Mouse (Mus musculus) heart, embryonic 16.5 days (tissue): ENCODE data around the gene Swi5. TPM values are rescaled to one million over a fixed set of nuclear protein-coding genes. Genes with fewer than 3 reads are reported as not detected.

Experiments
- ATAC-seq: fragments of 200-750 bp; cut with Nextera tagmentation; replicated peaks from 2 replicates; pipeline ENCODE4 v1.8.0; 2017; ENCODE audit warnings: moderate number of reproducible peaks; ENCODE audit not compliant: insufficient read depth, low FRiP score; ENCODE audit errors: extremely low read depth
- H3K27ac ChIP-seq: fragments of 300-500 bp; sonication (generic); 2 replicates; pipeline ENCODE4 v1.5.1; 2014; ENCODE audit warnings: mild to moderate bottlenecking, low read length, control low read depth, moderate library complexity
- H3K27me3 ChIP-seq: fragments of 300-500 bp; sonication (generic); 2 replicates; pipeline ENCODE4 v1.6.1; 2014; ENCODE audit warnings: low read length, mixed read lengths; ENCODE audit not compliant: control insufficient read depth, insufficient read depth
- H3K36me3 ChIP-seq: fragments of 300-500 bp; sonication (generic); 2 replicates; pipeline ENCODE4 v1.6.1; 2014; ENCODE audit not compliant: control insufficient read depth, insufficient read depth
- H3K4me1 ChIP-seq: fragments of 300-500 bp; sonication (generic); 2 replicates; pipeline ENCODE4 v1.6.1; 2014; ENCODE audit warnings: low read length, mixed read lengths; ENCODE audit not compliant: control insufficient read depth, insufficient read depth
- H3K4me2 ChIP-seq: fragments of 300-500 bp; sonication (generic); 2 replicates; pipeline ENCODE4 v1.6.1; 2014; ENCODE audit warnings: low read depth, mild to moderate bottlenecking, control low read depth, low read length
- H3K4me3 ChIP-seq: fragments of 300-500 bp; sonication (generic); 2 replicates; pipeline ENCODE4 v1.5.1; 2014; ENCODE audit warnings: mild to moderate bottlenecking, control low read depth, low read length
- H3K9ac ChIP-seq: fragments of 300-500 bp; sonication (generic); 2 replicates; pipeline ENCODE4 v1.6.1; 2014; ENCODE audit warnings: low read length, control low read depth
- H3K9me3 ChIP-seq: fragments of 300-500 bp; sonication (generic); replicated peaks from 2 replicates; pipeline ENCODE4 v1.6.1; 2016; ENCODE audit warnings: low read length; ENCODE audit not compliant: control insufficient read depth
- WGBS: fragments of 180-500 bp; shearing (Covaris S2); extraction: QIAGEN DNeasy Blood & Tissue Kit; methylation state at CpG from one replicate; pipeline ENCODE4 v1.1.7; 2014; 5-methylcytosine and 5-hydroxymethylcytosine counted together
- polyA plus RNA-seq: library from polyadenylated mRNA; unstranded; fragments of >200 nt; fragmentation: Nextera tagmentation; extraction: Ambion mirVana; gene quantifications from 2 replicates; pipeline ENCODE4 v1.2.1, GENCODE M21; 2015

The Swi5 gene
- polyA plus RNA-seq, 1 experiment from 2014 or later, result 327 TPM

DNA sequence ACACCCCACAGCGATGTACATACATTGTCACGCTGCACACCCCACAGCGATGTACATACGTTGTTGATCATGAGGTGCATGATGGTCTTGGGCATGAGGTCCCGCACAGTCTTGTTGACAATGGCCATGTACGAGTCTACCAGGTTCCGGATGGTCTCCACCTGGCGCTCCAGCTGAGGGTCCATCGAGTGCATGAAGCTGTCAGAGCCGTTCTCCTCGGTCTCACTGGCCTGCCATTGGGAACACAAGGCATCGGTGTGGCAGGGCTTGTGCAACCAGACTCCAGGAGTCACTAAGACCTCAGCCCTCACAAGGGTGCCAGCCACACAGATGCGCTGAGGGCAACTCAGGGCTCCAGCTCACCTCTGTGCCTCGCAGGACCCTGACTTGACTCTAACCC, 27.0 kb upstream of the Swi5 start:
- Histone ChIP-seq H3K4me3 (no peak overlapping the region), H3K27ac (no peak overlapping the region; the same call in 1 of the 2 replicates), H3K4me2 (no peak overlapping the region), H3K27me3 (peaks cover 26% of the 10 kb centered on the region), H3K4me1 (peaks cover 35% of the 10 kb centered on the region), H3K36me3 (no peaks in the 10 kb centered on the region), H3K9ac (no peak overlapping the region), H3K9me3 (no peaks in the 10 kb centered on the region)
- WGBS, result 91% methylated on average over 14 of the region's 14 CpGs
- no peak for ATAC-seq

DNA sequence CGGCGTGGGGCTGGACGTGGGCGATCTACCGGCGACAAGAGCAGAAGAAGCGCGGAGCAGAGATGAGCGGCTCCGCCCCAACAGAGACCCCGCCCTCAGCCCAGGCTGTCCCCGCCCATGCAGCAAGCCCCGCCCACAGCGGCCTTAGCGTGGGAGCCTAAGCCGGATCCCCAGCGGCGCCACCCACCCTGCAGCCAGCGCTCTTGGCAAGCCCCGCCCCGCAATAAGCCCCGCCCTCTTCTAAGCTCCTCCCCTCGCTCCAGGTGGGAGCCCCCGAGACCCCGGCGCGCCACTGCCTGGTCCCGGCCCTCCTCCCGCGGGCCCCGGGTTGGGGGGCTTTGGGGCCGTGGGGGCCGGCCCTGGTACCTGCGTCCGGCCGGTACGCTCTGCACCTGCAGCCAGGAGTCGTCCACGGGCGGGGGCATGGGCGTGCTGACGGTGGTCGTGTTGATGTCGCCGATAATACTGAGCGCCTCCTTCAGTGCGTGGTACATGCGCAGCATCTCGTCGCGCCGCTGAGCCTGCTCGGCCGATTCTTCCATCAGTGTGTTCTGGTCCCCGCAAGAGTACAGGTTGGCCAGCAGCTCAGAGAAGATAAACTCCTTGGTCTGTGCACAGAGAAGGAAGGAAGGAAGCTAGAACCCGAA, 24.6 kb upstream of the Swi5 start:
- H3K4me1 ChIP-seq, result peaks cover 22% of the 10 kb centered on the region
- WGBS, result 2% methylated on average over 56 of the region's 56 CpGs

DNA sequence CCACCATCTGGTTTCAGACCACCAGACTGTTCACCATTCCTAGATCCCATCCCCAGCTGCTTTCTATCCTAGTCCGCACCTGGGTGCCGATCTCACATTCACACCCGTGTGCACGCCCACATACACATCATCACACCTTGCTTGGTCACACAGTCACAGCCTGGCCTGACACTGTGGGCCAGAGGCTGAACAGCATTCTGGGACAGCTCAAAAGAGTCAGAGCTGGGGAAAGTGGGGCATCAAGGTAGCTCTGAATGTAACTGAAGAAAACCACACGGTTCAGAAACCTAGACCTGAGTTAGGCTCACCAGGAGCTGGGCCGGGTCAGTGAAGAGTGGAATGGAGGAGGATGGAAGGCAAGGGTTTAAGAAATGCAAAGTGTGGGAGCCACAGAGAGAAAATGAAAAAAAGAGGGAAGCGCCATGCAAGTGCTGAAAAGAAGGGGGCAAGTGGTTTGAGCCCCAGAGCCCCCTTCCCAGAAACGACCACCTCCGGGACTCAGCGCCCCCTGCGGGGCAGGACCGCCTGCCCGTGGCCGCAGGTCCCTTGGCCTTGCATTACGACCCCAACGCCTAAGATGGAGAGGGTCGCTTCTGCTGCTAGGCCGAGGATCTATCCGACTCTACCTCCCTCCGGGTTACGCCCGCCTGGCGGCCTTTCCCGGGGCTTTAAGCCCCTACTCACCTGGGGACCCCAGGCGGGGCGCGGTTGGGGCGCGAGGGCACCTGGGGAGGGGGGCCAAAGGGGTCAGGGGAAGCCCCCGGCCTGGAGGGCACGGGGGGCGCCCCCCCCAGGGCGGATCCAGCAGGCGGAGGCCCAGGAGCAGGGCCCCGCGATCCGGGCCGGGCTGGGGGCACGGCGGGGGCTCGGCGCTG, 23.8 kb upstream of the Swi5 start:
- Histone ChIP-seq H3K9me3 (no peaks in the 10 kb centered on the region), H3K27me3 (peaks cover 14% of the 10 kb centered on the region), H3K27ac (no peak overlapping the region), H3K36me3 (no peaks in the 10 kb centered on the region), H3K4me2 (peak overlapping the region; percentile 98), H3K4me1 (peaks cover 18% of the 10 kb centered on the region), H3K4me3 (peak overlapping the region; percentile 61), H3K9ac (peak overlapping the region; percentile 76)
- 12% methylated on average over 34 of the region's 42 CpGs for WGBS
- no peak for ATAC-seq

More for the DNA sequence above, 24.6 kb upstream of the Swi5 start:
- peak overlapping the region; percentile 61 for H3K4me3 ChIP-seq
- peak; percentile 82 for ATAC-seq
- H3K4me2 ChIP-seq, result peak overlapping the region; percentile 98
- peaks cover 17% of the 10 kb centered on the region for H3K27me3 ChIP-seq
- no peak overlapping the region for H3K27ac ChIP-seq
- H3K36me3 ChIP-seq, result no peaks in the 10 kb centered on the region
- no peaks in the 10 kb centered on the region for H3K9me3 ChIP-seq
- H3K9ac ChIP-seq, result peak overlapping the region; percentile 76

DNA sequence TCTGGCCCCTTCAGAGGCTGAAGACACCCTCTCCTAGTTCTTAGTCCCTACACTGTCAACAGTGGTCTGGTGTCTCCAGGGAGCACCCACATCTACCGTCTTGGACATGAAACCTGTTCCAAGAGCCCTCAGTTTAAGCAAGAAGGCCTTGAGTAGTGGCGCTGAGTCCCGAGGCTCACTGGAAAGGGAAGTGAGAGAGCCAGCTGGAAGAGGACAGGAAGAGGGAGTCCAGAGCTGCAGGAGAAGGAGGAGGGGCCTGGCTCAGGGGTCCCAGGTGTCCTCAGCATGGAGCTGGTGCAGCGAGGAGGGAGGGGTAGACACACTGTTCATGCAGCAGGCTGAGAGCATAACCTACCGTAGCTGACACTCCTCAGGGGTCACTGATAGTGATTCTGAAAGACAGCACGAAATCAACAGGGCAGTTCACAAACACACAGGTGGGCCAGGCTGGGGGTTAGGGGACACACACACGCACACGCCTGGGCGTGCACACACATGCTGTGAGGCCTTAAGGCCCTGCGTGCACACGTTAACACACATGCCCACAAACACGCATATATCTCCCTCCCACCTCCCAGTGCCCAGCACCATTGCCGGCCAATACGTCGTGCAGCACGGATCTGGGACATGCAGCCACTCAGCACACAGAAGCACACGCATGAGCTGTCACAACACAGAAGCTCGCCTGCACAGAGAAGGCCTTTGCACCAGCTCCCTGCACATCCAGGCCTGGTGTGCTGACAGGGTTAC, 22.4 kb upstream of the Swi5 start:
- H3K4me1 ChIP-seq, result peaks cover 9% of the 10 kb centered on the region
- no peak for ATAC-seq
- no peak overlapping the region for H3K27ac ChIP-seq
- H3K9me3 ChIP-seq, result no peaks in the 10 kb centered on the region
- H3K4me3 ChIP-seq, result no peak overlapping the region
- H3K36me3 ChIP-seq, result peaks cover 14% of the 10 kb centered on the region
- 80% methylated on average over 18 of the region's 18 CpGs for WGBS
- peaks cover 12% of the 10 kb centered on the region; the same call in 1 of the 2 replicates for H3K27me3 ChIP-seq
- no peak overlapping the region for H3K4me2 ChIP-seq
- H3K9ac ChIP-seq, result no peak overlapping the region

DNA sequence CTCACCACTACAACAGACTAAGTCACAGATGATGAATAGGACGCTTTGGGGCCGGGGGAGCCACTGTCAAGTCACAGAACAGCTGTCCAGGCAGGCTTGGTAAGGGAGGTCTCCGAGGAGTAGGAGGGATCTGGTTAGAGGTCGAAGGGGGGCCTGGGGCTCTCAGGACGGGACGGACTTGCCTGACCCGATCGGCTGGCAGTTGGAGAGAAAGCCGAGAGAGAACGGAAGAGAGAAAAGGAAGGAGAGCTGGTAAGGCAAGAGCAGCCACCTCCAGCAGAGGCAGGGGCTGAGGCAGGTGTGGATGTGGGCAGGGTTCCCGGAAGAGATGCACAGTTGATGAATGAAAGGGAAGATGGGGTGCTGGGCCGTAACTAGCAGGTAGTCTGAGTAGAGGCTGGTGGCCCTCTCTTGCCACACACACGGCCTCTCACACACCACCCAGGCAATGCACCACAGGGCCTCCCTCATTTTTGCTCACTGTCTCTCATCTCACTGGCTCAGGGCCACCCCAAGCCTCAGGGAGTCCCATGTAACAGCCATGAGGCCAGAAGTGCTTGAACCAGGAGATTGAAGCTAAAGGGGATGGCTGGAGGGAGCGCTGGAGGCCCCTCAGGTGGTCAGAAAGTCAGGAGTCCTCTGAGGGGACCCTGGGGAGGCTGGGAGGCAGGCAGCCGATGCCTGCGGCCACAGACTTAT, 21.1 kb upstream of the Swi5 start:
- peaks cover 9% of the 10 kb centered on the region for H3K4me1 ChIP-seq
- ATAC-seq, result no peak
- H3K4me2 ChIP-seq, result no peak overlapping the region
- H3K27ac ChIP-seq, result no peak overlapping the region
- no peak overlapping the region for H3K4me3 ChIP-seq
- no peaks in the 10 kb centered on the region for H3K9me3 ChIP-seq
- H3K9ac ChIP-seq, result no peak overlapping the region
- WGBS, result 88% methylated on average over 16 of the region's 16 CpGs
- H3K36me3 ChIP-seq, result peaks cover 26% of the 10 kb centered on the region
- peaks cover 12% of the 10 kb centered on the region; the same call in 1 of the 2 replicates for H3K27me3 ChIP-seq

DNA sequence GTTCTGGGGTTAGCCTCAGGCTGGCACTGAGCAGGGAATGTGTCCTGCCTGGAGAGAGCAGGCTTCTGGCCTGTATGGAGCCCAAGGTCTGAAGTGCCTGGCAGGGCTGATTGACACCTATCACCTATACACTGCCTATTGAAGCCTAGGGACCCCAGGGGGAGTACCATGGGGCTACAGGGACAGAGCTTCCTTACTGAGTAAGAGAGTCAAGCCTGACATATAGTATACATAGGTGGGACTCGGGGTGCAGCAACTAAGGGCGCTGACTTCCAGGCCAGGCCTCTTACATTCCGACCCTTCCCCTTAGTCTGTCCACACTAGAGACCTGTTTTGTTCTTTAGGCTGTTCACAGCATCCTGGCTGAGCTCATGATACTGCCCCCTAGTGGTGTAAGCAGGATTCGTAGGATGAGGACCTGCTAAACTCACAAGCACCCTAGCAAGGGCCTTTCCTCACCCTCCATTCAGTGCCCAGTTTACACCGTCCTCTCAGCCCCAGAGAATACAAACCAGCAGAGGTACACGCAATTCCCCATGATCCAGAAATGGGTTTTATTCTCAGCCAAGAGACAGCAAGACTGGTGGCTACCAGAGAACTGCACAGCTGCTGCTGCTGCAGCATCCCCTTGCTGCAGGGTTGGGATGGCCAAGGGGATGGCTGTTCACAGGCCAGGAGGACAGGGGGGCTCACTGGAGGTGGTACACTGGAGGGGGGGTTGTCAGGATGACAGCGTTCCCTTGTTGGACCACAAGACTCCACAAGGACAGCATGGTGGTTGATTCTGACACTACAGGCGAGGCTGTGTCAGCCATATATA, 20.3 kb upstream of the Swi5 start:
- Histone ChIP-seq H3K4me3 (no peak overlapping the region), H3K27ac (no peak overlapping the region), H3K36me3 (peaks cover 34% of the 10 kb centered on the region), H3K27me3 (peaks cover 11% of the 10 kb centered on the region; the same call in 1 of the 2 replicates), H3K4me1 (peaks cover 9% of the 10 kb centered on the region), H3K9me3 (no peaks in the 10 kb centered on the region), H3K9ac (no peak overlapping the region), H3K4me2 (no peak overlapping the region)
- no peak for ATAC-seq
- WGBS, result 53% methylated on average over 8 of the region's 8 CpGs

DNA sequence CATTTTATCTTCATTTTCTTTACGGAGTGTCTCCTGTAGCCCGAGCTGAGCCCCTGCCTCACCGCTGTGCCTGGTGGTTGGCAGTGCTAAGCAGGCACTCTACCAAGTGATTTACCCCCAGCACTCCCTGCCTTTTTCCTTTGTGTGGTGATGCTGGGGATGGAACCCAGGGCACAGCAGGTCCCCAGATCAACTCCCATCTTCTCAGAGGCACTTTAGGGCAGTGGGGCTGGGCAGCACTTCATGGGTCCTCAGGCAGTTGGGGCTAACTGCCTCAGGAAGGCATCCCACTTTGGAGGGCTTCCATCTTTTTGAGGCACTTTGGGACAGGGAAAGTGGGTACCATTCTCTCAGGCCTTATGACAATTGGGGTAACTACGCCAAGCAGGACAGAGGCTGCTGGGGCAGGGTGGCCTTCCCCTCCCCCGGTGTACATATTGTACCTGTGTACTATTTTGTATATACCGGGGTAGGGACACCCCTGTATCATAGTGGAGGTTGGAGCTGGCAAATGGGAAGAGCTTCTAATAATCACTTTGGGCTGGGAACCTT, 19.4 kb upstream of the Swi5 start:
- Histone ChIP-seq H3K4me2 (no peak overlapping the region), H3K27ac (no peak overlapping the region), H3K9me3 (no peaks in the 10 kb centered on the region), H3K27me3 (peaks cover 8% of the 10 kb centered on the region; the same call in 1 of the 2 replicates), H3K4me3 (no peak overlapping the region), H3K9ac (no peak overlapping the region), H3K4me1 (peaks cover 9% of the 10 kb centered on the region), H3K36me3 (peaks cover 42% of the 10 kb centered on the region)
- 81% methylated on average over 6 of the region's 6 CpGs for WGBS
- ATAC-seq, result no peak

DNA sequence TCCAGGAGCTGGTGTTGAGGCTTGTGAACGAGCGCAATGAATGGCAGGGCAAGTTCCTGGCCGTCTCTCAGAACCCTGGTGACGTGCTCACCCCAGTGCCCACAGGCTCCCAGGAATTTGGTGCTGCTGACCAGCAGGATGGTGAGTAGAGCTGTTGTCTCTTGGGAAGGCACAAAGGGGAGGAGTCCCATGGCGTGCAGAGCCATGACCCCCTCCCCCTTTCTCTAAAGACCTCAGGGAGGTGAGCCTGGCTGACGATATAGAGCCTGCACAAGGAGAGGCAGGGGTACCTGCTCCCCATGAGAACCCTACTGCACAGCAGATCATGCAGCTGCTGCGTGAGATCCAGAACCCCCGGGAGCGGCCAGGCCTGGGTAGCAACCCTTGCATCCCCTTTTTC, 18.3 kb upstream of the Swi5 start:
- Histone ChIP-seq H3K27me3 (0 out of 2 replicates have a peak, but pooled peaks cover 4% of the 10 kb centered on the region), H3K27ac (no peak overlapping the region), H3K36me3 (peaks cover 46% of the 10 kb centered on the region), H3K9me3 (no peaks in the 10 kb centered on the region), H3K9ac (no peak overlapping the region), H3K4me2 (no peak overlapping the region), H3K4me1 (no peaks in the 10 kb centered on the region; the same call in 1 of the 2 replicates), H3K4me3 (no peak overlapping the region)
- WGBS, result 81% methylated on average over 9 of the region's 9 CpGs
- no peak for ATAC-seq
